Mouse (Mus musculus) CH12.LX (cell line): ENCODE results near the gene Deup1.

Source experiments
- CHD1 ChIP-seq: IDR thresholded peaks from 2 replicates; pipeline ENCODE4 v1.6.1; 2012; ENCODE audit warnings: low read depth, low read length, improper control_type of control experiment, inconsistent platforms
- CHD2 ChIP-seq: IDR thresholded peaks from 2 replicates; pipeline ENCODE4 v1.6.1; 2011; ENCODE audit warnings: low read length, improper control_type of control experiment
- CTCF ChIP-seq, 2 experiments: IDR thresholded peaks in 1 of 2; conservative IDR thresholded peaks in 1 of 2; 2 replicates each; pipeline ENCODE4 v1.5.1; 2011 to 2012; ENCODE audit warnings: low read depth in 2 of 2, low read length in 2 of 2, improper control_type of control experiment in 1 of 2, inconsistent platforms in 1 of 2, mild to moderate bottlenecking in 1 of 2, moderate library complexity in 1 of 2
- EP300 ChIP-seq: IDR thresholded peaks from 2 replicates; pipeline ENCODE4 v1.6.1; 2011; ENCODE audit warnings: low read length, improper control_type of control experiment
- MAFK ChIP-seq: IDR thresholded peaks from 2 replicates; pipeline ENCODE4 v1.6.1; 2011; ENCODE audit warnings: low read length, improper control_type of control experiment; ENCODE audit not compliant: insufficient replicate concordance
- MEF2A ChIP-seq: IDR thresholded peaks from 2 replicates; pipeline ENCODE4 v1.6.1; 2014; ENCODE audit warnings: low read depth, mild to moderate bottlenecking, inconsistent platforms, low read length, improper control_type of control experiment, borderline replicate concordance
- MXI1 ChIP-seq: IDR thresholded peaks from 2 replicates; pipeline ENCODE4 v1.6.1; 2011; ENCODE audit warnings: mild to moderate bottlenecking, low read depth, low read length, improper control_type of control experiment
- POLR2A ChIP-seq: IDR thresholded peaks from 2 replicates; pipeline ENCODE4 v1.6.1; 2011; ENCODE audit warnings: low read depth, mild to moderate bottlenecking, improper control_type of control experiment, low read length
- TCF12 ChIP-seq: IDR thresholded peaks from 2 replicates; pipeline ENCODE4 v1.6.1; 2014; ENCODE audit warnings: low read depth, mild to moderate bottlenecking, inconsistent platforms, low read length, improper control_type of control experiment
- USF1 ChIP-seq: IDR thresholded peaks from 2 replicates; pipeline ENCODE4 v1.6.1; 2014; ENCODE audit warnings: low read depth, mild to moderate bottlenecking, inconsistent platforms, low read length, improper control_type of control experiment
- ZC3H11A ChIP-seq: IDR thresholded peaks from 2 replicates; pipeline ENCODE4 v1.6.1; 2012; ENCODE audit warnings: low read depth, mild to moderate bottlenecking, inconsistent platforms, low read length, improper control_type of control experiment
- ZMIZ1 ChIP-seq: IDR thresholded peaks from 2 replicates; pipeline ENCODE4 v1.6.1; 2012; ENCODE audit warnings: low read depth, mild to moderate bottlenecking, inconsistent platforms, low read length, improper control_type of control experiment

- no peak for TF ChIP-seq EP300
- TF ChIP-seq CTCF (conservative IDR thresholded peaks at IDR 0.05 in 1 of 2, IDR thresholded peaks at IDR 0.05 in 1 of 2; ENCODE audit: low read depth in 2 of 2, low read length in 2 of 2): no peak
- TF ChIP-seq TCF12: no peak
- TF ChIP-seq MAFK: no peak
- TF ChIP-seq POLR2A: no peak
- TF ChIP-seq MXI1: no peak
- no peak for TF ChIP-seq MEF2A
- TF ChIP-seq USF1: no peak
- no peak for TF ChIP-seq ZC3H11A
- TF ChIP-seq CHD2: no peak
- no peak for TF ChIP-seq ZMIZ1
- TF ChIP-seq CHD1: no peak
Observed at GRCm38 (mm10) chr9:15553322-15553721, 74.4 kb downstream of the Deup1 start.
